Mouse (Mus musculus) MEL (cell line): ENCODE results near the gene Mrgprg. TPM values are rescaled to one million over a fixed set of nuclear protein-coding genes. Genes with fewer than 3 reads are reported as not detected.
A peak's percentile ranks its signal among the peaks of the same experiment; 100 is the strongest.

Experiments
- DNase-seq: peaks from one replicate; pipeline ENCODE4 v3.0.0; 2011; ENCODE audit warnings: low read depth, low spot score
- H3K27ac ChIP-seq: 2 replicates; pipeline ENCODE4 v1.5.1; 2012; ENCODE audit warnings: low read depth, mild to moderate bottlenecking, control low read depth, low read length, moderate library complexity; ENCODE audit not compliant: control insufficient read depth
- H3K27me3 ChIP-seq, 2 experiments: fragments of 150-350 bp in 1 of 2; sonication (generic) in 1 of 2; 2 replicates each; pipeline ENCODE4 v1.6.1; 2012; ENCODE audit warnings: low read length in 2 of 2, mild to moderate bottlenecking in 2 of 2, improper control_type of control experiment in 1 of 2, moderate library complexity in 1 of 2; ENCODE audit not compliant: insufficient read depth in 2 of 2, control insufficient read depth in 1 of 2
- H3K36me3 ChIP-seq, 2 experiments: 2 replicates each; pipeline ENCODE4 v1.6.1; 2012 to 2014; ENCODE audit warnings: low read length in 2 of 2, improper control_type of control experiment in 1 of 2, inconsistent platforms in 1 of 2, mild to moderate bottlenecking in 1 of 2; ENCODE audit not compliant: insufficient read depth in 2 of 2, control insufficient read depth in 1 of 2
- H3K4me1 ChIP-seq, 2 experiments: fragments of 150-350 bp in 1 of 2; sonication (generic) in 1 of 2; 2 replicates each; pipeline ENCODE4 v1.6.1; 2012; ENCODE audit warnings: low read length in 2 of 2, improper control_type of control experiment in 1 of 2, mild to moderate bottlenecking in 1 of 2; ENCODE audit not compliant: insufficient read depth in 2 of 2, control insufficient read depth in 1 of 2
- H3K4me3 ChIP-seq, 2 experiments: fragments of 150-350 bp in 1 of 2; sonication (generic) in 1 of 2; 2 replicates each; pipeline ENCODE4 v1.5.1; 2012; ENCODE audit warnings: low read depth in 2 of 2, low read length in 2 of 2, mild to moderate bottlenecking in 2 of 2, moderate library complexity in 2 of 2, control low read depth in 1 of 2, improper control_type of control experiment in 1 of 2; ENCODE audit not compliant: control insufficient read depth in 1 of 2, insufficient read depth in 1 of 2
- H3K79me2 ChIP-seq: 2 replicates; pipeline ENCODE4 v1.6.1; 2012; ENCODE audit warnings: mild to moderate bottlenecking, low read length, moderate library complexity; ENCODE audit not compliant: control insufficient read depth, poor library complexity, insufficient read depth
- H3K9ac ChIP-seq: 2 replicates; pipeline ENCODE4 v1.6.1; 2012; ENCODE audit warnings: low read depth, mild to moderate bottlenecking, control low read depth, low read length, moderate library complexity; ENCODE audit not compliant: control insufficient read depth, poor library complexity, severe bottlenecking
- H3K9me3 ChIP-seq: fragments of 150-350 bp; sonication (generic); replicated peaks from 2 replicates; pipeline ENCODE4 v1.6.1; 2012; ENCODE audit warnings: mild to moderate bottlenecking, low read length, improper control_type of control experiment, moderate library complexity; ENCODE audit not compliant: insufficient read depth
- BHLHE40 ChIP-seq: IDR thresholded peaks from 2 replicates; pipeline ENCODE4 v1.6.1; 2012; ENCODE audit warnings: low read depth, mild to moderate bottlenecking, inconsistent platforms, low read length, improper control_type of control experiment, borderline replicate concordance
- EP300 ChIP-seq, 2 experiments: IDR thresholded peaks; 2 replicates each; pipeline ENCODE4 v1.6.1; 2011; ENCODE audit warnings: improper control_type of control experiment in 2 of 2, low read length in 2 of 2, low read depth in 1 of 2, mild to moderate bottlenecking in 1 of 2
- GABPA ChIP-seq: IDR thresholded peaks from 2 replicates; pipeline ENCODE4 v1.6.1; 2012; ENCODE audit warnings: low read depth, mild to moderate bottlenecking, inconsistent platforms, low read length, improper control_type of control experiment, moderate library complexity
- GATA1 ChIP-seq: IDR thresholded peaks from 2 replicates; pipeline ENCODE4 v1.6.1; 2011; ENCODE audit warnings: low read depth, low read length, improper control_type of control experiment
- KAT2A ChIP-seq: conservative IDR thresholded peaks from 2 replicates; pipeline ENCODE4 v1.6.1; 2012; ENCODE audit warnings: low read depth, low read length, improper control_type of control experiment, inconsistent platforms
- MAZ ChIP-seq: IDR thresholded peaks from 2 replicates; pipeline ENCODE4 v1.6.1; 2012; ENCODE audit warnings: low read depth, mild to moderate bottlenecking, inconsistent platforms, low read length, improper control_type of control experiment
- MEF2A ChIP-seq: IDR thresholded peaks from 2 replicates; pipeline ENCODE4 v1.6.1; 2014; ENCODE audit warnings: low read depth, mild to moderate bottlenecking, inconsistent platforms, low read length, improper control_type of control experiment; ENCODE audit not compliant: poor library complexity, insufficient replicate concordance, severe bottlenecking; ENCODE audit errors: extremely low read depth
- MXI1 ChIP-seq: IDR thresholded peaks from 2 replicates; pipeline ENCODE4 v1.6.1; 2011; ENCODE audit warnings: mild to moderate bottlenecking, low read depth, low read length, improper control_type of control experiment
- MYC ChIP-seq: IDR thresholded peaks from 2 replicates; pipeline ENCODE4 v1.6.1; 2011; ENCODE audit warnings: low read depth, mild to moderate bottlenecking, low read length, improper control_type of control experiment, moderate library complexity
- NRF1 ChIP-seq: IDR thresholded peaks from 2 replicates; pipeline ENCODE4 v1.6.1; 2014; ENCODE audit warnings: low read depth, mild to moderate bottlenecking, inconsistent platforms, low read length, improper control_type of control experiment, moderate library complexity; ENCODE audit not compliant: poor library complexity, insufficient read depth, severe bottlenecking
- POLR2AphosphoS2 ChIP-seq: IDR thresholded peaks from 2 replicates; pipeline ENCODE4 v1.6.1; 2011; ENCODE audit warnings: low read length, improper control_type of control experiment
- RAD21 ChIP-seq: IDR thresholded peaks from 2 replicates; pipeline ENCODE4 v1.6.1; 2011; ENCODE audit warnings: mild to moderate bottlenecking, low read depth, low read length, improper control_type of control experiment
- RCOR1 ChIP-seq: IDR thresholded peaks from 2 replicates; pipeline ENCODE4 v1.6.1; 2012; ENCODE audit warnings: low read depth, mild to moderate bottlenecking, inconsistent platforms, low read length, improper control_type of control experiment
- TAL1 ChIP-seq: IDR thresholded peaks from 2 replicates; pipeline ENCODE4 v1.6.1; 2012; ENCODE audit warnings: mild to moderate bottlenecking, inconsistent platforms, low read length, moderate library complexity, mixed read lengths
- TBP ChIP-seq: IDR thresholded peaks from 2 replicates; pipeline ENCODE4 v1.8.0; 2011; ENCODE audit warnings: low read depth, low read length, improper control_type of control experiment
- TCF12 ChIP-seq: IDR thresholded peaks from 2 replicates; pipeline ENCODE4 v1.6.1; 2014; ENCODE audit warnings: low read depth, mild to moderate bottlenecking, inconsistent platforms, low read length, improper control_type of control experiment, moderate library complexity
- UBTF ChIP-seq: IDR thresholded peaks from 2 replicates; pipeline ENCODE4 v1.6.1; 2012; ENCODE audit warnings: low read depth, mild to moderate bottlenecking, inconsistent platforms, low read length, improper control_type of control experiment, moderate library complexity, borderline replicate concordance; ENCODE audit not compliant: insufficient read depth
- USF2 ChIP-seq, 2 experiments: IDR thresholded peaks; 2 replicates each; pipeline ENCODE4 v1.6.1; 2011 to 2012; ENCODE audit warnings: improper control_type of control experiment in 2 of 2, low read length in 2 of 2, borderline replicate concordance in 1 of 2, inconsistent platforms in 1 of 2, low read depth in 1 of 2, mild to moderate bottlenecking in 1 of 2; ENCODE audit not compliant: insufficient read depth in 1 of 2
- ZMIZ1 ChIP-seq: IDR thresholded peaks from 2 replicates; pipeline ENCODE4 v1.6.1; 2012; ENCODE audit warnings: low read depth, mild to moderate bottlenecking, inconsistent platforms, low read length, improper control_type of control experiment, moderate library complexity
- polyA plus RNA-seq, 2 experiments: library from polyadenylated mRNA; stranded (reverse) in 1 of 2; unstranded in 1 of 2; fragments of >175 nt in 1 of 2; fragments of >200 nt in 1 of 2; gene quantifications; 2 replicates each; pipeline versions ENCODE4 v1.2.1 to v1.2.4; 2012; ENCODE audit warnings: low replicate concordance in 2 of 2, low read depth in 1 of 2; ENCODE audit not compliant: insufficient read length in 2 of 2, insufficient read depth in 1 of 2, missing spikeins in 1 of 2
- total RNA-seq: library from RNA; depleted of rRNA; stranded (reverse); fragments of 300-350 nt; gene quantifications from 2 replicates; pipeline ENCODE4 v1.2.3, GENCODE M21; 2012

Mrgprg gene
- total and polyA plus RNA-seq, 3 experiments, result not detected

- TF ChIP-seq ZMIZ1 (no peak), MAZ (0 out of 2 replicates have a peak, but pooled peaks have one; percentile 19), TAL1 (no peak), POLR2AphosphoS2 (no peak), MXI1 (peak; percentile 96), MEF2A (no peak), TBP (peak; percentile 60), RAD21 (no peak), GATA1 (no peak)
These were observed 9.8 kb downstream of the Mrgprg start (continued) for GRCm38 (mm10) chr7:143757027-143757390.

DNA sequence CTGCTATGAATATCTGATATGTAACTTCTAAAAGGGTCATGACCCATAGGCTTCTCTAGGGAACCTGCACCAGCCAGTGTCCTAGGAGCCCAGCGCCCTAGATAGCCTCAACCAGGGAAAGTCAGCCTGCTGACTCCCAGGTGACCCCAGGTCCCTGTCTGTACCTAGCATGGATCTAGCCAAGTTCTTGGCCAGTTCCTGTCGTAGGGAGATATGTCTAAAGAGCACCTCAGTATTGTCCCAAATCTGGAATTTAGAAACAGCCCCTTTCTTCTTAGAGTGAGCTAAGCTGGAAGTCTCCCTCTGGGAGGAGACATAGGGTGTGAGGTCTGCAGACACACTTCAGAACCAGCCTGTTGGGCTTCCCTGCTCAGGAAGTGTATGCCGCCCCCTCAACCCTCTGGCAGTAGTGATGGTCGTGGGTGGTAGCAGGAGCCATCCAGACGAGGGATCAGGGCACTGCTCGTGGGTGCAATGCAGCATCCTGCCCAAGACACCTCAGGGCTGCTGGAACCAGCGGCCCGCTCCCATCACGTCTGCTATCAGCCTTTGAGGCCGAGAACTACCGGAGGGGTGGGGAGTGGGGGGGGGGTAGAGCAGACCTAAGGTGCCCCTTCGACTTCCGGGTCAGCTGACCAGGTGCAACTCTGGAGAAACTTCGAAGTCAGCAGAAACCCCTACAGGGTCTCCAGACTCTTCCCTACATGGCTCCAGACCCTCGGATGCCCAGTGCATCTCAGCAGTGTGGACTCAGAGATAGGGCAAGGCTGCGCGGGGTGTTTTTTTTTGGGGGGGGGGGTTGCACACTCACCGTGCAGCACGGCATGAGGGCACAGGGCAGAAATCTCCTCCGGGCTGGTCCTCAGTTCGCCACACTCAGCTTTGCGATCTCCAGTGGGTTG is 10.4 kb downstream of the Mrgprg start, which contains the start of gene Osbpl5:
Gene Osbpl5 (minus strand): TSS at position 861 of the 902 bp plus-strand sequence.
- Histone ChIP-seq H3K27ac (peak within 1 kb of the TSS; percentile 5), H3K27me3 (no peaks in the 10 kb centered on the region; a peak in 1 of 4 replicates)
- DNase-seq, result peak; percentile 14
- TF ChIP-seq TCF12 (no peak), GABPA (no peak), TBP (no peak), MEF2A (no peak), NRF1 (no peak), KAT2A (no peak), MXI1 (no peak), MYC (no peak), EP300 (IDR thresholded peaks at IDR 0.05; ENCODE audit: low read depth in 1 of 2, low read length in 2 of 2) (no peak)
- TF ChIP-seq, all 39 proteins: peak for 0
- Histone ChIP-seq H3K4me3 (peak within 1 kb of the TSS; percentile 39 to 47), H3K9ac (peak within 1 kb of the TSS; percentile 69), H3K9me3 (no peaks in the 10 kb centered on the region), H3K4me1 (peaks cover 2 to 24% of the 10 kb centered on the region in 2 experiments; a peak in 3 of 4 replicates), H3K79me2 (no peaks in the 10 kb centered on the region; the same call in 1 of the 2 replicates), H3K36me3 (peaks cover 0 to 12% of the 10 kb centered on the region in 2 experiments; a peak in 2 of 4 replicates)

DNA sequence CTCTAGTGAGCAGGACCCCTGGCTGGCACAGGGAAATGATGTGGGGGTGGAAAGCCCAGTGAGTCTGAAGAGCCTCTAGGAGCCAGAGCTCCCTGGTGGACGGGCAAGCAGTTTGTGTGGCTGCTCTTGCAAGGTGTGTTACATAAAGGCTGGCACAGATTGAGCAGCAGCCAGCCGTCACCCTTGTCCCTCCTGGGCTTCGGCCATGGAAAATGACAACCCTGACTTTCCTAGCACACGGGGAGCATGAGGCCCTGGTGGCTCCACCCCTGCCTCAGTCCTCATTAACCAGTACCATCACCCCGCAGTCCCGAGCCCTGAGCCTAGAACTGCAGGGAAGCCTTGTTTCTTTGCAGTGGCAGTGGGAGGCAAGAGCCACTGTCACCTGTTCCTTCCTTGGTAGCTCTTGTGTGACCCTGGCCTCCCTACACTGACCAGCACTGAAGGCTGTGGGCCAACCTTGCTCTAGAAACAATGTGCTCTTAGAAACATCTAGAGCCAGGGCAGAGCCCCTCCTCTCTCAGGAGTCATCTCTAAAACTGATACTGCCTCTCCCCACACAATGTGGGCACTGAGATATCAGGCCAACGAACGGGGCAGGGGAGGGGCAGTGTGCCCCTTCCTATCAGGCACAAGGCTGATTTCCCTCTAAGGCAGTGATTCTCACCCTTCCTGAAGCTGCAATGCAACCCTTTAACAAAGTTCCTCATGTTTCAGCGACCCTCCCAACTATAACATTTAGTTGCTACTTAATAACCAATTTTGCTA is 11.3 kb downstream of the Mrgprg start:
- H3K27ac ChIP-seq, result no peak overlapping the region
- peak; percentile 27 for DNase-seq
- no peaks in the 10 kb centered on the region for H3K9me3 ChIP-seq
- H3K9ac ChIP-seq, result no peak overlapping the region
- H3K27me3 ChIP-seq, result no peaks in the 10 kb centered on the region; a peak in 1 of 4 replicates
- peaks cover 2 to 24% of the 10 kb centered on the region in 2 experiments; a peak in 3 of 4 replicates for H3K4me1 ChIP-seq
- H3K4me3 ChIP-seq, result no peak overlapping the region
- no peaks in the 10 kb centered on the region; the same call in 1 of the 2 replicates for H3K79me2 ChIP-seq
- TF ChIP-seq BHLHE40 (no peak), TCF12 (peak; percentile 26; the same call in 1 of the 2 replicates), UBTF (no peak), TAL1 (peak; percentile 50), EP300 (IDR thresholded peaks at IDR 0.05; ENCODE audit: low read depth in 1 of 2, low read length in 2 of 2) (peak; percentile 35 to 73; a peak in 2 of 4 replicates), USF2 (IDR thresholded peaks at IDR 0.05; ENCODE audit: borderline replicate concordance in 1 of 2, insufficient read depth in 1 of 2, low read depth in 1 of 2, low read length in 2 of 2) (no peak), RCOR1 (peak; percentile 88), GATA1 (peak; percentile 22; the same call in 1 of the 2 replicates)
- TF ChIP-seq, all 39 proteins: peak for 5
- peaks cover 0 to 12% of the 10 kb centered on the region in 2 experiments; a peak in 2 of 4 replicates for H3K36me3 ChIP-seq
